Mouse (Mus musculus) cortical plate, adult 2 months (tissue): Measurements from ENCODE around the gene Pam16. TPM values are rescaled to one million over a fixed set of nuclear protein-coding genes. Genes with fewer than 3 reads are reported as not detected.

Source experiments
- H3K27ac ChIP-seq: fragments of 200-500 bp; 2 replicates; pipeline ENCODE4 v1.5.1; 2012; ENCODE audit warnings: low read length, control low read depth, inconsistent platforms; ENCODE audit not compliant: insufficient read depth
- H3K4me1 ChIP-seq: fragments of 200-500 bp; 2 replicates; pipeline ENCODE4 v1.6.1; 2011; ENCODE audit warnings: low read length; ENCODE audit not compliant: control insufficient read depth, insufficient read depth
- H3K4me3 ChIP-seq: fragments of 200-500 bp; 2 replicates; pipeline ENCODE4 v1.5.1; 2011; ENCODE audit warnings: mild to moderate bottlenecking, low read length, control low read depth; ENCODE audit not compliant: insufficient read depth
- CTCF ChIP-seq: fragments of 200-500 bp; IDR thresholded peaks from 2 replicates; pipeline ENCODE4 v1.5.1; 2011; ENCODE audit warnings: mild to moderate bottlenecking, control low read depth, low read length; ENCODE audit not compliant: insufficient read depth; ENCODE audit errors: extremely low read depth
- POLR2A ChIP-seq: fragments of 200-500 bp; IDR thresholded peaks from 2 replicates; pipeline ENCODE4 v1.6.1; 2011; ENCODE audit warnings: mild to moderate bottlenecking, low read length, control low read depth; ENCODE audit not compliant: insufficient read depth; ENCODE audit errors: extremely low read depth
- polyA plus RNA-seq: library from polyadenylated mRNA; depleted of rRNA; stranded (reverse); fragments of >200 nt; gene quantifications from 2 replicates; pipeline ENCODE4 v1.2.3, GENCODE M21; 2012

Pam16 gene
- polyA plus RNA-seq, 1 experiment: 101 TPM

GRCm38 (mm10) chr16:4649211-4649610 lies 24.4 kb upstream of the Pam16 start:
- TF ChIP-seq CTCF (no peak), POLR2A (no peak)
- peaks cover 2% of the 10 kb centered on the region; the same call in 1 of the 2 replicates for H3K4me1 ChIP-seq
- H3K27ac ChIP-seq: no peak overlapping the region

GRCm38 (mm10) chr16:4648416-4649023 lies 23.7 kb upstream of the Pam16 start:
- Histone ChIP-seq H3K4me1 (peaks cover 6% of the 10 kb centered on the region), H3K4me3 (no peak overlapping the region), H3K27ac (no peak overlapping the region)
- no peak for TF ChIP-seq POLR2A
- TF ChIP-seq CTCF: no peak

More at GRCm38 (mm10) chr16:4649211-4649610, 24.4 kb upstream of the Pam16 start:
- H3K4me3 ChIP-seq: no peak overlapping the region

- peaks cover 13% of the 10 kb centered on the region for H3K4me1 ChIP-seq
- H3K4me3 ChIP-seq: no peak overlapping the region
- TF ChIP-seq POLR2A (no peak), CTCF (no peak)
- no peak overlapping the region for H3K27ac ChIP-seq
Observed at GRCm38 (mm10) chr16:4647651-4648141, 22.9 kb upstream of the Pam16 start.

GRCm38 (mm10) chr16:4646831-4647230 lies 22.0 kb upstream of the Pam16 start:
- Histone ChIP-seq H3K4me1 (peaks cover 13% of the 10 kb centered on the region), H3K27ac (no peak overlapping the region), H3K4me3 (no peak overlapping the region)
- no peak for TF ChIP-seq CTCF

- Histone ChIP-seq H3K4me3 (no peak overlapping the region), H3K4me1 (peaks cover 17% of the 10 kb centered on the region), H3K27ac (no peak overlapping the region)
- TF ChIP-seq CTCF (no peak), POLR2A (no peak)
Observed at GRCm38 (mm10) chr16:4645867-4646266, 21.1 kb upstream of the Pam16 start.

GRCm38 (mm10) chr16:4643670-4644419 lies 19.1 kb upstream of the Pam16 start:
- Histone ChIP-seq H3K4me1 (peaks cover 17% of the 10 kb centered on the region), H3K4me3 (no peak overlapping the region), H3K27ac (no peak overlapping the region)
- TF ChIP-seq POLR2A (no peak), CTCF (no peak)

- TF ChIP-seq CTCF (no peak), POLR2A (no peak)
- H3K27ac ChIP-seq: no peak overlapping the region
- H3K4me1 ChIP-seq: peaks cover 17% of the 10 kb centered on the region
- no peak overlapping the region for H3K4me3 ChIP-seq
Observed at GRCm38 (mm10) chr16:4642937-4643336, 18.1 kb upstream of the Pam16 start.

- Histone ChIP-seq H3K4me3 (no peak overlapping the region), H3K27ac (0 out of 2 replicates have a peak overlapping the region, but pooled peaks have one; percentile 1), H3K4me1 (peaks cover 17% of the 10 kb centered on the region)
- no peak for TF ChIP-seq POLR2A
- no peak for TF ChIP-seq CTCF
Observed at GRCm38 (mm10) chr16:4642190-4642589, 17.4 kb upstream of the Pam16 start.

GRCm38 (mm10) chr16:4641119-4641838 lies 16.5 kb upstream of the Pam16 start:
- Histone ChIP-seq H3K4me1 (peaks cover 17% of the 10 kb centered on the region), H3K4me3 (peak overlapping the region; percentile 56; the same call in 1 of the 2 replicates), H3K27ac (0 out of 2 replicates have a peak overlapping the region, but pooled peaks have one; percentile 33)
- TF ChIP-seq CTCF (no peak), POLR2A (no peak)
